Mouse (Mus musculus) heart, postnatal 0 days (tissue): Measurements from ENCODE around the gene Zfp30.

ENCODE experiments used
- CTCF ChIP-seq: IDR thresholded peaks from 2 replicates; pipeline ENCODE4 v1.5.1; 2016; ENCODE audit warnings: antibody characterized with exemption, control low read depth, low read depth
- EP300 ChIP-seq: IDR thresholded peaks from 2 replicates; pipeline ENCODE4 v1.6.1; 2016; ENCODE audit warnings: antibody characterized with exemption, low read depth

DNA sequence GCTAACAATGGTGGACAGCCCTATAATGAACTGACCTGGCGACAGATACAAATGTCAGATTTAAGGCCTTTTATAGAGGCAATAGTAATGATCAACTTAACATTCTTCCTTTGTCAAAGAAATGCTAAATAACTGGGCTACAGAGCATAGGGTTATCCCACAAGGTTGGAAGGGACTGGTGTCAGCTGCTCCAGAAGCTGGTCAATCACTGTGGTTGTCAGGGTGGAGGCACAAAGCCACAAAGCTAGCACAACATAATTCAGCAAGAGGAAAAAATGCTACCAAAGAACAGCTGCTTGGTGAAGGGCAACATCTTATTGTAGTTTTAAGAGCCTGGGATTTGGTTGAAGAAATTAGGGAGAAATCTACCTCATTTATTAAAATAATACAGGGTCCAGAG, 28.4 kb downstream of the Zfp30 start:
- TF ChIP-seq CTCF: no peak
- TF ChIP-seq EP300: no peak
